Mouse (Mus musculus): ENCODE data around the gene Meox2. TPM values are rescaled to one million over a fixed set of nuclear protein-coding genes. Genes with fewer than 3 reads are reported as not detected.
"Not testable (repeated sequence)": the region's sequence is repeated elsewhere in the genome, so short reads cannot be mapped to it uniquely, and the experiment has no call there.

Meox2 gene
- 0.08 TPM for polyA plus RNA-seq (2012; fragmentation: generic; extraction: Trizol)

DNA sequence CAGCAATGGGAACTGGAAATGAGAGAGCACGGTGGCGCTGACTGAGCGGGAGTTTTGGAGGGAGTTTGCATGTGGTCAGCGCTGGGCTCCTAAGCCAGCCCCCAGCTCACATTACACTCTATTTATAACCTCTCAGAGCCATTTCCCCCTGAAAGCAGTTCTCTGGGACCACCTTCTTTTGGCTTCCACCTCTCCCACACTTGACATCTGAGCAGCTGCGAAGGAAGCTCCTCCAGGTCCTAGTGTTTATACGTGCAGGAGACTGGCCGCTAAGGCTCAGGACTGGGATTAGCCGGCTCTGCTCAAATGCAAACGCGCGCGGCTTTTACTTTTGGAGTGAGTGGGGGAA, at the start of gene Meox2:
Meox2 (plus strand) TSS at position 151 of the 349 bp plus-strand sequence.
- H3K4me2 ChIP-seq (ENCODE audit: low read depth): peak within 1 kb of the TSS; percentile 90
- TF ChIP-seq E2F4 (IDR thresholded peaks at IDR 0.05; ENCODE audit: insufficient read depth) (no peak), POLR2AphosphoS2 (IDR thresholded peaks at IDR 0.05; ENCODE audit: insufficient read length, low read depth) (no peak), MAX (IDR thresholded peaks at IDR 0.05; ENCODE audit: low read depth) (no peak), POLR2A (IDR thresholded peaks at IDR 0.05; ENCODE audit: insufficient read length, low read depth) (no peak), USF1 (IDR thresholded peaks at IDR 0.05; ENCODE audit: low read depth) (no peak), SRF (IDR thresholded peaks at IDR 0.05; ENCODE audit: control insufficient read depth, insufficient read length, low read depth) (no peak), MYOG (IDR thresholded peaks at IDR 0.05; ENCODE audit: control insufficient read depth in 1 of 3, insufficient read depth in 1 of 3, insufficient read length in 2 of 3, low read depth in 2 of 3) (no peak), CEBPB (IDR thresholded peaks at IDR 0.05; ENCODE audit: insufficient read depth, poor library complexity, severe bottlenecking) (no peak), TCF3 (IDR thresholded peaks at IDR 0.05; ENCODE audit: insufficient read length, low read depth) (no peak), TCF12 (IDR thresholded peaks at IDR 0.05; ENCODE audit: insufficient read depth, poor library complexity, severe bottlenecking) (no peak), REST (IDR thresholded peaks at IDR 0.05; ENCODE audit: insufficient read depth, insufficient read length) (no peak), MYOD1 (IDR thresholded peaks at IDR 0.05; ENCODE audit: control insufficient read depth in 1 of 3, insufficient read length in 2 of 3, low read depth in 2 of 3) (no peak)
- no peaks in the 10 kb centered on the region for H3K79me2 ChIP-seq (ENCODE audit: control insufficient read depth, insufficient read depth)
- H3K27me3 ChIP-seq (ENCODE audit: control insufficient read depth, insufficient read depth, insufficient read length): no peaks in the 10 kb centered on the region
- H3K36me3 ChIP-seq (ENCODE audit: control insufficient read depth, insufficient read depth): no peaks in the 10 kb centered on the region
- no peak within 1 kb of the TSS for H3ac ChIP-seq (ENCODE audit: control insufficient read depth, insufficient read length)
- H3K4me3 ChIP-seq: peak within 1 kb of the TSS; percentile 32

DNA sequence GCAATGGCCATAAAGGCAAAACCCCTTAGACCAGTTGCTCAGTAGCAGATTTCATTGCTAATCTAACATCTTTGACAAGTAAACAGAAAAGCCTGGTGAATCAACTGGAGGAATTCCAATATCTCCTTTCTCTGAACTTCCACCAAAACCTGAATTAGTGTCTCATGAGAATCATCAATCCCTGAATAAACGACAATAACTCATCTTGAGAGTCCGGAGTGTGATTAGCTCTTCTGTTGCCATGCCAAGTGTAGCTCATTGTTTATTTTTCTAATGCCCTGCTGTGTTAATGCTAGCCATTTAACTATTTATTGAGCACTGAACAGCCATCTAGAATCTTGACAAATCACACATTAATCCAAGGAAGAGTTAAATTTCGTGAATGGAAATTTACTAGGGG, 35.7 kb upstream of the Meox2 start:
- no peak for TF ChIP-seq MYOG (IDR thresholded peaks at IDR 0.05; ENCODE audit: control insufficient read depth in 1 of 3, insufficient read depth in 1 of 3, insufficient read length in 2 of 3, low read depth in 2 of 3)
- TF ChIP-seq POLR2AphosphoS2 (IDR thresholded peaks at IDR 0.05; ENCODE audit: insufficient read length, low read depth): no peak
- TF ChIP-seq POLR2A (IDR thresholded peaks at IDR 0.05; ENCODE audit: insufficient read length, low read depth): no peak
- TF ChIP-seq MYOD1 (IDR thresholded peaks at IDR 0.05; ENCODE audit: control insufficient read depth in 1 of 3, insufficient read length in 2 of 3, low read depth in 2 of 3): no peak
- TF ChIP-seq TCF12 (IDR thresholded peaks at IDR 0.05; ENCODE audit: insufficient read depth, poor library complexity, severe bottlenecking): no peak
- H3K4me2 ChIP-seq (ENCODE audit: low read depth): no peak overlapping the region
- no peaks in the 10 kb centered on the region for H3K79me2 ChIP-seq (ENCODE audit: control insufficient read depth, insufficient read depth)
- no peak overlapping the region for H3K4me3 ChIP-seq
- H3K27me3 ChIP-seq (ENCODE audit: control insufficient read depth, insufficient read depth, insufficient read length): no peaks in the 10 kb centered on the region
- no peaks in the 10 kb centered on the region for H3K36me3 ChIP-seq (ENCODE audit: control insufficient read depth, insufficient read depth)
- no peak overlapping the region for H3ac ChIP-seq (ENCODE audit: control insufficient read depth, insufficient read length)

GRCm38 (mm10) chr12:37077308-37077707, 31.0 kb upstream of the Meox2 start:
- TF ChIP-seq TCF12 (IDR thresholded peaks at IDR 0.05; ENCODE audit: insufficient read depth, poor library complexity, severe bottlenecking) (no peak), POLR2AphosphoS2 (IDR thresholded peaks at IDR 0.05; ENCODE audit: insufficient read length, low read depth) (no peak), TCF3 (IDR thresholded peaks at IDR 0.05; ENCODE audit: insufficient read length, low read depth) (no peak), USF1 (IDR thresholded peaks at IDR 0.05; ENCODE audit: low read depth) (no peak), CEBPB (IDR thresholded peaks at IDR 0.05; ENCODE audit: insufficient read depth, poor library complexity, severe bottlenecking) (no peak), MAX (IDR thresholded peaks at IDR 0.05; ENCODE audit: low read depth) (no peak), E2F4 (IDR thresholded peaks at IDR 0.05; ENCODE audit: insufficient read depth) (no peak), SRF (IDR thresholded peaks at IDR 0.05; ENCODE audit: control insufficient read depth, insufficient read length, low read depth) (no peak), MYOG (IDR thresholded peaks at IDR 0.05; ENCODE audit: control insufficient read depth in 1 of 3, insufficient read depth in 1 of 3, insufficient read length in 2 of 3, low read depth in 2 of 3) (no peak), REST (IDR thresholded peaks at IDR 0.05; ENCODE audit: insufficient read depth, insufficient read length) (no peak), POLR2A (IDR thresholded peaks at IDR 0.05; ENCODE audit: insufficient read length, low read depth) (no peak)
- Histone ChIP-seq H3K27me3 (ENCODE audit: control insufficient read depth, insufficient read depth, insufficient read length) (no peaks in the 10 kb centered on the region), H3ac (ENCODE audit: control insufficient read depth, insufficient read length) (no peak overlapping the region), H3K4me3 (no peak overlapping the region), H3K4me2 (ENCODE audit: low read depth) (no peak overlapping the region), H3K36me3 (ENCODE audit: control insufficient read depth, insufficient read depth) (no peaks in the 10 kb centered on the region), H3K79me2 (ENCODE audit: control insufficient read depth, insufficient read depth) (no peaks in the 10 kb centered on the region)

DNA sequence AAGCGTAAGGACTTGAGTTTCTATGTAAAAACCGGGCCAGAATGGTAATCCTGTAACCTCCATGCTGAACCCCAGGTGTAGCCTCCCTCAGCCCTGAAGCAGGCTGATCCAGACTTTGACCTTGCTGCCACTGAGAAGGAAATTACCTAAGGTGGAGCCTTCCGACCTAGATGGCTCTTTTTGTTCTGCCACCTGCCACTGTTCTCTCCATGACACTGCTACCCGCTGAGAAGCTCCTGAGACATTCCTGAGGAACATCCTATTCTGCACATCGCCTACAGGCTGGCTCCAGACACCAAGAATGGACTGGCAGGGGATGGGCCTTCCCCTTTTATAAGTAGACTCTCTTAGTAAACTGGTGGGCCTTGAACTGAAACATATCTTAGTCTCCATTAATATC, 28.3 kb upstream of the Meox2 start:
- not testable (repeated sequence) for H3K4me3 ChIP-seq; H3K79me2 ChIP-seq (ENCODE audit: control insufficient read depth, insufficient read depth)

DNA sequence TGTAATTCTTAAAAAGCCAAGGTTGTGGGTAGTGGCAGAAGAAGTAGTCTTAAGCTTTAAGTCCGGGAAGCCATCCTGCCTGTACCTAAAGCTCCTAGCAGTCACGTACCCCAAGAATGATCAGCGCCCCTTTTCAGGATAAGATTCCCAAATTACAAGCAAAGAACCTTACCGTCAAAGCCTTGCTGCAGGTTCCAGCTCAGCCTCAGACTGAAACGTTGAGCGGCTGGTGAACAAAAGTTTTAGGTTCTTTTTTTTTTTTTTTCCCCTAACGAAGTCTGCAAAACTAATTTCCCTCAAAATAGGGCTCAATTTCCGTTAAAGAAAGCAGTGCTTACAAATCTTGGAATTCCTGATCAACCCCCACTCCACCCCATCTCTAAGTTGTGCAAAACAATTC, 1.8 kb upstream of the Meox2 start:
- no peak overlapping the region for H3K4me3 ChIP-seq
- no peak overlapping the region for H3K4me2 ChIP-seq (ENCODE audit: low read depth)
- no peaks in the 10 kb centered on the region for H3K27me3 ChIP-seq (ENCODE audit: control insufficient read depth, insufficient read depth, insufficient read length)

More for the DNA sequence above, 28.3 kb upstream of the Meox2 start:
- not testable (repeated sequence) for H3K36me3 ChIP-seq (ENCODE audit: control insufficient read depth, insufficient read depth); H3ac ChIP-seq (ENCODE audit: control insufficient read depth, insufficient read length); H3K27me3 ChIP-seq (ENCODE audit: control insufficient read depth, insufficient read depth, insufficient read length); H3K4me2 ChIP-seq (ENCODE audit: low read depth)

More for the DNA sequence above, 1.8 kb upstream of the Meox2 start:
- Histone ChIP-seq H3K79me2 (ENCODE audit: control insufficient read depth, insufficient read depth) (no peaks in the 10 kb centered on the region), H3ac (ENCODE audit: control insufficient read depth, insufficient read length) (no peak overlapping the region), H3K36me3 (ENCODE audit: control insufficient read depth, insufficient read depth) (no peaks in the 10 kb centered on the region)
- TF ChIP-seq E2F4 (IDR thresholded peaks at IDR 0.05; ENCODE audit: insufficient read depth): no peak
- no peak for TF ChIP-seq MYOG (IDR thresholded peaks at IDR 0.05; ENCODE audit: control insufficient read depth in 1 of 3, insufficient read depth in 1 of 3, insufficient read length in 2 of 3, low read depth in 2 of 3)
- TF ChIP-seq POLR2A (IDR thresholded peaks at IDR 0.05; ENCODE audit: insufficient read length, low read depth): no peak
- TF ChIP-seq TCF3 (IDR thresholded peaks at IDR 0.05; ENCODE audit: insufficient read length, low read depth): no peak
- no peak for TF ChIP-seq POLR2AphosphoS2 (IDR thresholded peaks at IDR 0.05; ENCODE audit: insufficient read length, low read depth)
- no peak for TF ChIP-seq USF1 (IDR thresholded peaks at IDR 0.05; ENCODE audit: low read depth)
- no peak for TF ChIP-seq MAX (IDR thresholded peaks at IDR 0.05; ENCODE audit: low read depth)
- no peak for TF ChIP-seq SRF (IDR thresholded peaks at IDR 0.05; ENCODE audit: control insufficient read depth, insufficient read length, low read depth)
- no peak for TF ChIP-seq REST (IDR thresholded peaks at IDR 0.05; ENCODE audit: insufficient read depth, insufficient read length)
- no peak for TF ChIP-seq MYOD1 (IDR thresholded peaks at IDR 0.05; ENCODE audit: control insufficient read depth in 1 of 3, insufficient read length in 2 of 3, low read depth in 2 of 3)
